Mouse (Mus musculus) brain, embryonic 14.5 days (tissue): ENCODE data around the gene Gpank1. TPM values are rescaled to one million over a fixed set of nuclear protein-coding genes. Genes with fewer than 3 reads are reported as not detected.

Experiments
- DNase-seq: peaks from one replicate; pipeline ENCODE4 v3.0.0-alpha.2; 2011; ENCODE audit warnings: low read depth
- CTCF ChIP-seq: fragments of 200-500 bp; IDR thresholded peaks from 2 replicates; pipeline ENCODE4 v1.5.1; 2012; ENCODE audit warnings: inconsistent platforms, mild to moderate bottlenecking, moderate library complexity, borderline replicate concordance; ENCODE audit not compliant: insufficient read depth, insufficient read length; ENCODE audit errors: extremely low read depth
- POLR2A ChIP-seq: fragments of 200-500 bp; IDR thresholded peaks from 2 replicates; pipeline ENCODE4 v1.6.1; 2012; ENCODE audit warnings: mild to moderate bottlenecking, inconsistent platforms, borderline replicate concordance; ENCODE audit not compliant: poor library complexity, insufficient read depth, insufficient read length, severe bottlenecking; ENCODE audit errors: extremely low read depth
- polyA plus RNA-seq: library from polyadenylated mRNA; depleted of rRNA; stranded (reverse); fragments of >200 nt; gene quantifications from 2 replicates; pipeline ENCODE4 v1.2.3, GENCODE M21; 2012; rRNA removed

Gpank1 gene
- 21.4 and 25.3 TPM in 2 replicates for polyA plus RNA-seq

- TF ChIP-seq CTCF (no peak), POLR2A (peak; percentile 53; the same call in 1 of the 2 replicates)
- DNase-seq = peak; percentile 100
These were observed at the start of gene Gpank1 for GRCm38 (mm10) chr17:35121143-35121799. Gene Gpank1 (plus strand): TSS chr17:35121455.

GRCm38 (mm10) chr17:35074097-35074496 lies 47.2 kb upstream of the Gpank1 start:
- TF ChIP-seq CTCF (no peak), POLR2A (no peak)
- peak; percentile 23 for DNase-seq

DNA sequence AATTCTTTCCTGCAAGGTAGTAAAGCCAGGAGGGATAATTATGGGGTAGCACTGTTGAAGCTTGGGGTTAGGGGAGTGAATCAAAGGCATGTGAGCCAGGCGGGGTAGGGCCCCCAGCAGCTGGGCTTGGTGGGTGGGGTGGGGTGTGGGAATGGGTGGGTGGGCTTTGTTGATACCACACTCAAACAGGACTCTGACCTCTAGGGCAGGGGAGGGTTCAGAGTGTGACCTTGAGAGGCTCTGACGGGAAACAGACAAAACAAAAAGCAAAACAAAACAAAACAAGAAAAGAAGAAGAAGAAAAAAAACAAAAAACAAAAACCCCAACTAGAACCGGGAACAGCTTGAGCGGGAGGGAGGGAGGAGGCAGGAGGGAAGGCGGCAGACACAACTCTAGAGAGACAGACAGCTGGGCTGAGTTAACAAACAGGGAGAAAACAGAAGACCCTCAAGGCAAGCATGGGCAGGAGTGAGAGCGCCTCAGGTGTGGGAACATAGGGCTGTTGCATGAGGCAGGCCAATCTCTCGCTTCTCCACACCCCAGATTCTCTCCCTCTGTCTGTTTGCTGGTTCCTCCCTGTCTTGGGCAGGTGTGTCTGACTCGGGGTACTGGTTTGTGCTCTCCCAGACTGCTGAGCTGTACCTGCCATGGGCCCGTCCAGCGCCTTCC lies 44.6 kb upstream of the Gpank1 start, which contains the start of gene Ly6g6e:
TSS of gene Ly6g6e (plus strand) at position 396 of the 670 bp plus-strand sequence.
- peak; percentile 76 for DNase-seq
- no peak for TF ChIP-seq POLR2A
- TF ChIP-seq CTCF = no peak

- DNase-seq = peak; percentile 24
- no peak for TF ChIP-seq CTCF
- no peak for TF ChIP-seq POLR2A
These were observed 44.0 kb upstream of the Gpank1 start for GRCm38 (mm10) chr17:35077285-35077684.

DNA sequence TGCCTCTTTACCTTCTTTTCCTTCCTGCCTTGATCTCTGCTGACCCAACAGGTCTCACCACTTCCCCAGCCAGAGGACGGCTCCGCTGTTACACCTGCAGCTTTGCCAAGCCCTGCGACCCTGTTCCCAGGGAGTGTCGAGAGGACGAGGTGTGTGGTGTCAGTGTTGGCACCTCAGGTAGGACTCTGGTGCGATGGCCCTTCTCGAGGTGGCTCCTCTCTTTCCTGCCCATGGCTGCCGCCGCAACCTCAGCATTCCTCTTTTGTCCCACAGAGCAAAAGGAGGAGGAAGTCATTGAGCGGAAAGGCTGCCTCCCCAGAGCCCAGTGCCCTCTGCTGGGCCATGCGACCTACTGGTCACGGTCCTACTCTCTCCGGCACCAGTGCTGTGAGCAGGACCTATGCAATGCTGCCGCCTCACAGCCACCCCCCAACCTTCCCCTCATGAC lies 43.4 kb upstream of the Gpank1 start, which contains the start of gene Ly6g6d:
TSS of gene Ly6g6d (minus strand) at position 280 of the 448 bp plus-strand sequence.
- DNase-seq = peak; percentile 44
- TF ChIP-seq CTCF (peak; percentile 37; the same call in 1 of the 2 replicates), POLR2A (no peak)

DNA sequence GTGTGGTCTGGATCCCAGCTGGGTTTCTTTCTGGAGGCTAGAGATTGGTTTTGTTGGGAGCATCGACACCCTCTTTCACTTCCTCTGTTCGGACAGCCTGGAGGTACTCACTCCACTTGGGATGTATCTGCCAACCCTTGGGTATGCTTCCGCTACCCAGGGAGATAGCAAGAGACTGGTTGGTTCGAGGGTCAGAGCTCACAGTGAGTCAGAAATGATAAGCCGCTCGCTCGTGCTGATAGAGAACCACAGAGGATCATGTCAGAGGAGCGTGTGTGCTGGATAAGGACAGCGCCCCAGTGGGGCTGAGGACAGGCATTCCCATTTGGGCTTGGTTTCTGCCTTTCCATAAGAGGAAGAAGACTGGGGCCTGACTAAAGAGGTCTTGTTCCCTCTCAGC lies 41.5 kb upstream of the Gpank1 start:
- no peak for DNase-seq
- no peak for TF ChIP-seq POLR2A

DNA sequence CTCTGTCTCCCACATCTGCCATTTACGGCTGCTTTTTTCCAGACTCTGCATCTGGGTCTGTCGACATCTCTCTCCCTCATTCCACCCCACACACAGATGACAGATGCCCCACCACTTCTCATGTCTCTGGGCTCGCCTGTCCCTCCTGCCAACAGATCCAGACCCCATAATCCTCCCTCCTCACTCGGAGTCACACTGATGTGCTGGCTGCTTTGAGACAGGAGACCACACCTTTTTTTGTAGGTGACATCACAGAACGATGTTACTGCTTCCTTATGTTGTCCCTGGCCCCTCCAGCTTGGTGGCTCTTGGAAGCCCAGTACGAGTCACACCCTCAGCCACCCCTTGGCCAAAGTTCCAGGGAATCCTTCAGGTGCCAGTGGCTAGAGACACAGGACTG lies 41.0 kb upstream of the Gpank1 start:
- TF ChIP-seq CTCF (no peak), POLR2A (no peak)
- no peak for DNase-seq

- TF ChIP-seq CTCF = no peak
- TF ChIP-seq POLR2A = no peak
- DNase-seq = no peak
These were observed 40.5 kb upstream of the Gpank1 start for GRCm38 (mm10) chr17:35080710-35081109.

DNA sequence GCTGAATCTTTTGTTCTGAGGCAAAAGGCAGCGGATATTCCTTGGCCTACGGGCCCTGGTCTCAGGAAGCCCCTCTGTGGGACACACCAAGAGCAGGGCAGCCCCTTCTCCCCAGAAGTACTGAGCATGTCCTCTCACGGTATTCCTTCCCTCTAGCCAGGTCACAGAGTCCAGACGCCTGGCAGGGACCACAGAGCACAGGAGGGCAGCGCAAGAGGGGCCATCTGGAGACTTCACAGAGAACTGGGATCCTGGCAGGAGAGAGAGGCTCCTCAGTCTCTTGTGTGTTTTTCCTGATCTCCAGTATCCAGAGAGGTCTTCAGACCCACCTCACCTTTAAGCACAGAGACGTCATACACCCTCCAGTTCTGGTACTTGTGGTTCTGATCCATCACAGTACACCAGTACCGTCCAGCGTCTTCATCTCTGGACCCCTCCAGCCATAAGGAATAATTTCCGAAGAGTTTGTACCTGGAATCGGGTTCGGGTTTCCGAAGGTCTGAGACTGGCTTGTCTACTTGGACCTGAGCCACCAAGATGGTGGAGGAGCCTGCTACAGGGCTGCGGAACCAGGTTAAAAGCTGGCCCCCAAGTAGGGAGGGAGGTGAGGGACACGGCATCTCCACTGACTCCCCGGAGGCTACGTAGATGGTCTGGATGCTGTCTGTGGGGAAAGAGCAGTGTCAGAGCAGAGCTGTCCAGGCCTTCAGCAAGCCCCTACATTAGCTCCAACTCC lies 38.2 kb upstream of the Gpank1 start:
- no peak for DNase-seq

DNA sequence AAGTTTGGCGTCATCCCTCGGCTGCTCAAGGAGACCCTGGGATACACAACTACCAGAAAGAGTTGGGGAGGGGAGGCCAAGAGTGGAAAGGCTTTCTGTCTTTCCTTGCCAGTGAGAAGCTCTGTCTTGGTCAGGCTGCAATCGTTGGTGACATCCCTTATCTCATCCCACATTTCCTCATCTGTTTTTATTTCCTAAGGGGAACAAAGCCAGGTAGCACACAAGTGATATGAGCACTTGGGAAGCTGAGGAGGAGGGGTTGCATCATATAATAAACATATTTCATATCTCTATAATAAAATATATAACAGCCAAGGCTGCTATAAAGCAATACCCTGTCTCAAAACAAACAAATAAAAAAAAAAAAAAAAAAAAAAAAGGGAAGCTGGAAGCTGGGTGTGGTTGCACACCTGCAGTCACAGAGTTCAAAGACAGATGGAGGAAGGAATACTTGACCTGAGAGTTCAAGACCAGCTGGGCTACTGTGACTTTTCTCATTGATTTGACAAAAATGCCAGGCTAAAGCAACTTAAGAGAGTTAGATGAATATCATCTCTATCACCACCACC lies 37.2 kb upstream of the Gpank1 start:
- no peak for DNase-seq
- TF ChIP-seq POLR2A (no peak), CTCF (no peak)

More for the DNA sequence above, 38.2 kb upstream of the Gpank1 start:
- TF ChIP-seq CTCF = no peak
- no peak for TF ChIP-seq POLR2A

GRCm38 (mm10) chr17:35085208-35085865 lies 35.9 kb upstream of the Gpank1 start, which contains the start of gene Ly6g6f:
Gene Ly6g6f (minus strand): TSS chr17:35085610.
- DNase-seq = no peak

GRCm38 (mm10) chr17:35088151-35088550 lies 33.1 kb upstream of the Gpank1 start:
- TF ChIP-seq CTCF = no peak
- TF ChIP-seq POLR2A = no peak
- no peak for DNase-seq

More at GRCm38 (mm10) chr17:35085208-35085865, 35.9 kb upstream of the Gpank1 start, which contains the start of gene Ly6g6f:
- no peak for TF ChIP-seq CTCF
